Mouse (Mus musculus) cerebellum, adult 2 months (tissue): Measurements from ENCODE around the gene Slc6a16. TPM values are rescaled to one million over a fixed set of nuclear protein-coding genes. Genes with fewer than 3 reads are reported as not detected.

Source experiments
- DNase-seq, 2 experiments: peaks; one replicate each; pipeline ENCODE4 v3.0.0; 2021
- H3K27ac ChIP-seq: fragments of 200-500 bp; 2 replicates; pipeline ENCODE4 v1.5.1; 2012; ENCODE audit warnings: low read length, control low read depth, inconsistent platforms; ENCODE audit not compliant: insufficient read depth
- H3K27me3 ChIP-seq: fragments of 200-500 bp; 2 replicates; pipeline ENCODE4 v1.6.1; 2012; ENCODE audit warnings: inconsistent platforms, mild to moderate bottlenecking, low read length, moderate library complexity; ENCODE audit not compliant: control insufficient read depth, insufficient read depth
- H3K4me1 ChIP-seq: fragments of 200-500 bp; 2 replicates; pipeline ENCODE4 v1.6.1; 2011; ENCODE audit warnings: low read length; ENCODE audit not compliant: control insufficient read depth, insufficient read depth
- H3K4me3 ChIP-seq: fragments of 200-500 bp; replicated peaks from 2 replicates; pipeline ENCODE3; 2011; ENCODE audit warnings: mild to moderate bottlenecking, low read depth, low read length, control low read depth; ENCODE audit not compliant: insufficient read depth
- CTCF ChIP-seq: fragments of 200-500 bp; IDR thresholded peaks from 2 replicates; pipeline ENCODE4 v1.5.1; 2011; ENCODE audit warnings: low read depth, mild to moderate bottlenecking, control low read depth, low read length, moderate library complexity, borderline replicate concordance; ENCODE audit not compliant: insufficient read depth
- POLR2A ChIP-seq: fragments of 200-500 bp; IDR thresholded peaks from 2 replicates; pipeline ENCODE4 v1.6.1; 2011; ENCODE audit warnings: low read length, control low read depth, borderline replicate concordance; ENCODE audit not compliant: insufficient read depth
- whole genome bisulfite sequencing: fragments of 180-500 bp; shearing (Covaris S2); methylation state at CpG from one replicate; pipeline ENCODE4 v1.1.7; 2018; 5-methylcytosine and 5-hydroxymethylcytosine counted together
- polyA plus RNA-seq: library from polyadenylated mRNA; depleted of rRNA; stranded (reverse); fragments of >200 nt; gene quantifications from 2 replicates; pipeline ENCODE4 v1.2.3, GENCODE M21; 2012

Gene Slc6a16
- polyA plus RNA-seq, 1 experiment = 3.1 TPM

- WGBS = 81% methylated on average over 4 of the region's 4 CpGs
- no peaks in the 10 kb centered on the region for H3K27me3 ChIP-seq
- peak overlapping the region; percentile 98 for H3K27ac ChIP-seq
- H3K4me3 ChIP-seq = no peak overlapping the region
- TF ChIP-seq POLR2A (no peak), CTCF (no peak)
- peaks cover 67% of the 10 kb centered on the region for H3K4me1 ChIP-seq
- no peak for DNase-seq
Observed at GRCm38 (mm10) chr7:45196176-45196535, 44.7 kb upstream of the Slc6a16 start.

GRCm38 (mm10) chr7:45196994-45197393 is 43.9 kb upstream of the Slc6a16 start:
- no peak overlapping the region for H3K27ac ChIP-seq
- no peak for DNase-seq
- WGBS = 80% methylated on average over 5 of the region's 5 CpGs
- H3K27me3 ChIP-seq = no peaks in the 10 kb centered on the region
- no peak for TF ChIP-seq CTCF
- no peak for TF ChIP-seq POLR2A
- no peak overlapping the region for H3K4me3 ChIP-seq
- H3K4me1 ChIP-seq = peaks cover 58% of the 10 kb centered on the region

GRCm38 (mm10) chr7:45198435-45198834 is 42.5 kb upstream of the Slc6a16 start:
- no peak overlapping the region for H3K4me3 ChIP-seq
- peak; percentile 91 to 93 for DNase-seq
- no peak for TF ChIP-seq POLR2A
- TF ChIP-seq CTCF = peak; percentile 98
- 8% methylated on average over 5 of the region's 5 CpGs for WGBS
- H3K27me3 ChIP-seq = no peaks in the 10 kb centered on the region
- H3K27ac ChIP-seq = peak overlapping the region; percentile 47
- H3K4me1 ChIP-seq = peaks cover 48% of the 10 kb centered on the region

- TF ChIP-seq POLR2A (no peak), CTCF (no peak)
- DNase-seq = no peak
- WGBS = 72% methylated on average over 11 of the region's 11 CpGs
- peak overlapping the region; percentile 47; the same call in 1 of the 2 replicates for H3K27ac ChIP-seq
- H3K27me3 ChIP-seq = no peaks in the 10 kb centered on the region
- H3K4me1 ChIP-seq = peaks cover 43% of the 10 kb centered on the region
- no peak overlapping the region for H3K4me3 ChIP-seq
Observed at GRCm38 (mm10) chr7:45198961-45199360, 41.9 kb upstream of the Slc6a16 start.

- Histone ChIP-seq H3K4me3 (no peak overlapping the region), H3K27me3 (no peaks in the 10 kb centered on the region), H3K4me1 (peaks cover 10% of the 10 kb centered on the region; the same call in 1 of the 2 replicates), H3K27ac (no peak overlapping the region)
- 66% methylated on average over 10 of the region's 10 CpGs for WGBS
- no peak for DNase-seq
- no peak for TF ChIP-seq POLR2A
- no peak for TF ChIP-seq CTCF
Observed at GRCm38 (mm10) chr7:45202654-45203053, 38.2 kb upstream of the Slc6a16 start.

GRCm38 (mm10) chr7:45204380-45205143 is 36.3 kb upstream of the Slc6a16 start, which contains the start of gene Ccdc155:
Ccdc155 (minus strand) TSS chr7:45204892.
- 6% methylated on average over 44 of the region's 44 CpGs for WGBS
- Histone ChIP-seq H3K4me3 (peak within 1 kb of the TSS; percentile 70), H3K4me1 (no peaks in the 10 kb centered on the region; the same call in 1 of the 2 replicates), H3K27ac (peak within 1 kb of the TSS; percentile 57; the same call in 1 of the 2 replicates), H3K27me3 (no peaks in the 10 kb centered on the region)
- peak; percentile 95 to 96 for DNase-seq
- TF ChIP-seq POLR2A (peak; percentile 94; the same call in 1 of the 2 replicates), CTCF (no peak)

- Histone ChIP-seq H3K4me3 (no peak overlapping the region), H3K4me1 (no peaks in the 10 kb centered on the region; the same call in 1 of the 2 replicates), H3K27ac (no peak overlapping the region), H3K27me3 (no peaks in the 10 kb centered on the region; the same call in 1 of the 2 replicates)
- 83% methylated on average over 6 of the region's 6 CpGs for WGBS
- TF ChIP-seq CTCF (no peak), POLR2A (no peak)
- DNase-seq = no peak
Observed at GRCm38 (mm10) chr7:45208260-45208659, 32.6 kb upstream of the Slc6a16 start.

- Histone ChIP-seq H3K4me1 (no peaks in the 10 kb centered on the region; the same call in 1 of the 2 replicates), H3K27ac (no peak overlapping the region), H3K4me3 (no peak overlapping the region), H3K27me3 (peaks cover 2% of the 10 kb centered on the region; the same call in 1 of the 2 replicates)
- DNase-seq = no peak
- WGBS = 81% methylated on average over 10 of the region's 10 CpGs
- no peak for TF ChIP-seq POLR2A
- no peak for TF ChIP-seq CTCF
Observed at GRCm38 (mm10) chr7:45211070-45211469, 29.8 kb upstream of the Slc6a16 start.
